Mouse (Mus musculus): ENCODE data around the gene Vmn1r188. TPM values are rescaled to one million over a fixed set of nuclear protein-coding genes. Genes with fewer than 3 reads are reported as not detected.
"Not testable (repeated sequence)": the region's sequence is repeated elsewhere in the genome, so short reads cannot be mapped to it uniquely, and the experiment has no call there.

Vmn1r188 gene
- polyA plus RNA-seq, 2 experiments: not detected

DNA sequence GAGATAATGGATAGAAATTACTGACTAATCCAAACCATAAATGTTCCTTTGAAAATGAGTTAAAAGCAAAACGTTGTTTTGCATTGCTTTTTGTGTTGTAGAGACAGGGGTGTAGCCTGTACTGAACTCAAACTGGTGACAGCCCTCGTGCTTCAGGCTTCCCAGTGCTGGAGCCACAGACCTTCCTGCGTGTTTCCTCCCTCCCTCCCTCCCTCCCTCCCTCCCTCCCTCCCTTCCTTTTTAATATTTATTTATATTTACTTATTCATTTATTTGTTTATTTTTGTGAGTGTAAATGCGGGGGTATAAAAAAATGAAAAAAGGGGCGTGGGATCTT, 32.7 kb upstream of the Vmn1r188 start:
- TF ChIP-seq POLR2A (IDR thresholded peaks at IDR 0.05; ENCODE audit: borderline replicate concordance, extremely low read depth, insufficient read depth, insufficient read length): no peak
- no peaks in the 10 kb centered on the region for H3K36me3 ChIP-seq (ENCODE audit: control insufficient read depth, insufficient read depth, low read length)
- H3K9ac ChIP-seq (ENCODE audit: low read depth, low read length, severe bottlenecking): peak overlapping the region; percentile 50
- ATAC-seq (ENCODE audit: low FRiP score, low read depth) (no peak), DNase-seq (ENCODE audit: low spot score) (no peak)
- H3K27ac ChIP-seq (replicated peaks; ENCODE audit: low read depth, low read length): no peak overlapping the region
- no peaks in the 10 kb centered on the region for H3K27me3 ChIP-seq (ENCODE audit: control insufficient read depth, insufficient read depth, low read length)
- no peaks in the 10 kb centered on the region for H3K9me3 ChIP-seq (ENCODE audit: control insufficient read depth, low read length)
- WGBS: 13% methylated on average over 5 of the region's 5 CpGs
- H3K4me3 ChIP-seq (replicated peaks; ENCODE audit: low read length): peak overlapping the region; percentile 46
- 0 out of 2 replicates have a peak, but pooled peaks cover 3% of the 10 kb centered on the region for H3K4me1 ChIP-seq (ENCODE audit: control insufficient read depth, insufficient read depth, low read length)
- peak overlapping the region; percentile 59 for H3K4me2 ChIP-seq (replicated peaks; ENCODE audit: low read depth, low read length, severe bottlenecking)

- no peak for DNase-seq (ENCODE audit: low spot score)
- no peak for ATAC-seq (ENCODE audit: low FRiP score, low read depth)
- H3K4me2 ChIP-seq (replicated peaks; ENCODE audit: low read depth, low read length, severe bottlenecking): no peak overlapping the region
- H3K27me3 ChIP-seq (ENCODE audit: control insufficient read depth, insufficient read depth, low read length): no peaks in the 10 kb centered on the region
- no peaks in the 10 kb centered on the region for H3K36me3 ChIP-seq (ENCODE audit: control insufficient read depth, insufficient read depth, low read length)
- H3K4me3 ChIP-seq (replicated peaks; ENCODE audit: low read length): no peak overlapping the region
- 0 out of 2 replicates have a peak, but pooled peaks cover 3% of the 10 kb centered on the region for H3K4me1 ChIP-seq (ENCODE audit: control insufficient read depth, insufficient read depth, low read length)
- WGBS: 100% methylated on average over 1 of the region's 1 CpGs
- H3K27ac ChIP-seq (replicated peaks; ENCODE audit: low read depth, low read length): no peak overlapping the region
- no peak overlapping the region for H3K9ac ChIP-seq (ENCODE audit: low read depth, low read length, severe bottlenecking)
- H3K9me3 ChIP-seq (ENCODE audit: control insufficient read depth, low read length): no peaks in the 10 kb centered on the region
- TF ChIP-seq POLR2A (IDR thresholded peaks at IDR 0.05; ENCODE audit: borderline replicate concordance, extremely low read depth, insufficient read depth, insufficient read length): no peak
These were observed 30.5 kb upstream of the Vmn1r188 start for GRCm38 (mm10) chr13:22053754-22054153.

DNA sequence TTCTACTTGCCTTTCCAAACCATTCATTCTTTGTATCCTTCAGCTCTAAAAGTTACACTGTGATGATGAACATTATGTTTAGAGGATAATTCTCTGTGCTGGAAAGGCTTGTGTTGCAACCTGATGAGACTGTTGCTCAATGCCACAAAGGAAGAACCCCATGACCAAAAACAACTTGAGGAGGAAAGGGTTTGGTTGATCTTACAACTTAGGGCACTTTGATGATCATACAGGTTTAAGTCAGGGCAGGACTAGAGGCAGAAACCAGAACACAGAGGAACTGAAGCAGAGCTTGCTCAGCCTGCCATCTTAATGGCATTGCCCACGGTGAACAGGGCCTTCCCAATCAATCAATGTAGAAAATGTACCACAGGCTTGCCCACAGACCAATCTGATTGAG, 22.8 kb upstream of the Vmn1r188 start:
- DNase-seq (ENCODE audit: low spot score) (no peak), ATAC-seq (ENCODE audit: low FRiP score, low read depth) (no peak)
- no peak overlapping the region for H3K4me3 ChIP-seq (replicated peaks; ENCODE audit: low read length)
- no peak overlapping the region for H3K27ac ChIP-seq (replicated peaks; ENCODE audit: low read depth, low read length)
- H3K4me1 ChIP-seq (ENCODE audit: control insufficient read depth, insufficient read depth, low read length): no peaks in the 10 kb centered on the region
- no peak overlapping the region for H3K9ac ChIP-seq (ENCODE audit: low read depth, low read length, severe bottlenecking)
- H3K9me3 ChIP-seq (ENCODE audit: control insufficient read depth, low read length): 0 out of 2 replicates have a peak, but pooled peaks cover 2% of the 10 kb centered on the region
- no peak overlapping the region for H3K4me2 ChIP-seq (replicated peaks; ENCODE audit: low read depth, low read length, severe bottlenecking)
- 84% methylated on average over 1 of the region's 1 CpGs for WGBS
- no peaks in the 10 kb centered on the region for H3K36me3 ChIP-seq (ENCODE audit: control insufficient read depth, insufficient read depth, low read length)
- H3K27me3 ChIP-seq (ENCODE audit: control insufficient read depth, insufficient read depth, low read length): no peaks in the 10 kb centered on the region
- TF ChIP-seq POLR2A (IDR thresholded peaks at IDR 0.05; ENCODE audit: borderline replicate concordance, extremely low read depth, insufficient read depth, insufficient read length): no peak

DNA sequence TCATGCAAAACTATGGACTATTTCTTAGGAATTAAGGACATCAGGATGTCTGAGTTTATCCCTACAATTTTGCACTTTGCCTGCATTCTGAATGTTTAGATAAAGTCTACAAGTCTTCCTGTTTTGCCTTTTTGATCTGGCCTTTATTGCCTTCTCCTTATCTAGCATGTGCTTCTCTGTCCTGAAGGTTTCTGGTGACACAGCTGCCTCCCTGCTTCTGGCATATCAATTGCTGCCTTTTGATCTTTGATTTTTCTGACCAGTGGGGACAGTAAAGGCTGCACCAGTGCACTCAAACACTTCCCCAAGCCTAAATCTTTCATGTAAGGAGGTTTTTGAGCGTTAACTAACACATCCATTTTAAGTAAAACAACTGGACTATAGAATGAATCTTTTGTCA, 20.8 kb upstream of the Vmn1r188 start:
- no peak overlapping the region for H3K27ac ChIP-seq (replicated peaks; ENCODE audit: low read depth, low read length)
- no peak overlapping the region for H3K4me3 ChIP-seq (replicated peaks; ENCODE audit: low read length)
- DNase-seq (ENCODE audit: low spot score) (no peak), ATAC-seq (ENCODE audit: low FRiP score, low read depth) (no peak)
- 0 out of 2 replicates have a peak, but pooled peaks cover 3% of the 10 kb centered on the region for H3K9me3 ChIP-seq (ENCODE audit: control insufficient read depth, low read length)
- no peak for TF ChIP-seq POLR2A (IDR thresholded peaks at IDR 0.05; ENCODE audit: borderline replicate concordance, extremely low read depth, insufficient read depth, insufficient read length)
- no peaks in the 10 kb centered on the region for H3K27me3 ChIP-seq (ENCODE audit: control insufficient read depth, insufficient read depth, low read length)
- WGBS: 57% methylated on average over 1 of the region's 1 CpGs
- H3K4me2 ChIP-seq (replicated peaks; ENCODE audit: low read depth, low read length, severe bottlenecking): no peak overlapping the region
- no peaks in the 10 kb centered on the region for H3K36me3 ChIP-seq (ENCODE audit: control insufficient read depth, insufficient read depth, low read length)
- H3K9ac ChIP-seq (ENCODE audit: low read depth, low read length, severe bottlenecking): no peak overlapping the region
- H3K4me1 ChIP-seq (ENCODE audit: control insufficient read depth, insufficient read depth, low read length): no peaks in the 10 kb centered on the region

GRCm38 (mm10) chr13:22105724-22106123, 21.5 kb downstream of the Vmn1r188 start, which contains the start of gene Vmn1r189:
TSS of gene Vmn1r189 (minus strand) at chr13:22105824.
- H3K9me3 ChIP-seq (ENCODE audit: control insufficient read depth, low read length); DNase-seq (ENCODE audit: low spot score); H3K4me2 ChIP-seq (replicated peaks; ENCODE audit: low read depth, low read length, severe bottlenecking); H3K9ac ChIP-seq (ENCODE audit: low read depth, low read length, severe bottlenecking); H3K4me1 ChIP-seq (ENCODE audit: control insufficient read depth, insufficient read depth, low read length); ATAC-seq (ENCODE audit: low FRiP score, low read depth); H3K27me3 ChIP-seq (ENCODE audit: control insufficient read depth, insufficient read depth, low read length); H3K27ac ChIP-seq (replicated peaks; ENCODE audit: low read depth, low read length); H3K36me3 ChIP-seq (ENCODE audit: control insufficient read depth, insufficient read depth, low read length); H3K4me3 ChIP-seq (replicated peaks; ENCODE audit: low read length): not testable (repeated sequence)
- WGBS: 86% methylated on average over 1 of the region's 2 CpGs

GRCm38 (mm10) chr13:22136495-22137293, 52.5 kb downstream of the Vmn1r188 start:
- not testable (repeated sequence) for DNase-seq (ENCODE audit: low spot score); H3K27me3 ChIP-seq (ENCODE audit: control insufficient read depth, insufficient read depth, low read length); H3K4me3 ChIP-seq (replicated peaks; ENCODE audit: low read length); H3K36me3 ChIP-seq (ENCODE audit: control insufficient read depth, insufficient read depth, low read length); H3K4me1 ChIP-seq (ENCODE audit: control insufficient read depth, insufficient read depth, low read length); H3K4me2 ChIP-seq (replicated peaks; ENCODE audit: low read depth, low read length, severe bottlenecking); H3K27ac ChIP-seq (replicated peaks; ENCODE audit: low read depth, low read length); H3K9me3 ChIP-seq (ENCODE audit: control insufficient read depth, low read length); H3K9ac ChIP-seq (ENCODE audit: low read depth, low read length, severe bottlenecking); ATAC-seq (ENCODE audit: low FRiP score, low read depth)
- 71% methylated on average over 5 of the region's 5 CpGs for WGBS

Small RNA genes lying within 50 kb of the gene (microRNA-seq; reads per million reads assigned to microRNA genes)
- gene Gm26300 (not detected), gene Gm44390 (not detected), gene Gm44486 (not detected)

Other genes with a start within 250 kb of the Vmn1r188 start
- 7.5 and 8.3 TPM in 2 replicates for gene Zfp184, start 139.3 kb upstream of the Vmn1r188 start, polyA plus RNA-seq (2012; rRNA removed)
- gene Zfp184, start 139.3 kb upstream of the Vmn1r188 start, polyA plus RNA-seq (2014; fragmentation: Nextera tagmentation; extraction: Ambion mirVana): 12.7 and 17.2 TPM in 2 replicates
- 0.09 and 0.17 TPM in 2 replicates for gene Pom121l2, start 103.2 kb upstream of the Vmn1r188 start, polyA plus RNA-seq (2012; rRNA removed)
- 0.11 and 0.18 TPM in 2 replicates for gene Pom121l2, start 103.2 kb upstream of the Vmn1r188 start, polyA plus RNA-seq (2014; fragmentation: Nextera tagmentation; extraction: Ambion mirVana)
- gene Prss16, start 74.7 kb upstream of the Vmn1r188 start, polyA plus RNA-seq (2012; rRNA removed): 1.1 and 1.6 TPM in 2 replicates
- gene Prss16, start 74.7 kb upstream of the Vmn1r188 start, polyA plus RNA-seq (2014; fragmentation: Nextera tagmentation; extraction: Ambion mirVana): 0.51 and 0.57 TPM in 2 replicates
- 5.5 and 14.9 TPM in 2 replicates for gene Hist1h2ah, start 48.9 kb upstream of the Vmn1r188 start, polyA plus RNA-seq (2012; rRNA removed)
- gene Hist1h2ah, start 48.9 kb upstream of the Vmn1r188 start, polyA plus RNA-seq (2014; fragmentation: Nextera tagmentation; extraction: Ambion mirVana): 6.5 and 22.1 TPM in 2 replicates
- 24.6 and 30.5 TPM in 2 replicates for gene Hist1h2bk, start 48.6 kb upstream of the Vmn1r188 start, polyA plus RNA-seq (2012; rRNA removed)
- 6.9 and 7.1 TPM in 2 replicates for gene Hist1h2bk, start 48.6 kb upstream of the Vmn1r188 start, polyA plus RNA-seq (2014; fragmentation: Nextera tagmentation; extraction: Ambion mirVana)
- 31.0 and 39.5 TPM in 2 replicates for gene Hist1h4i, start 43.1 kb upstream of the Vmn1r188 start, polyA plus RNA-seq (2012; rRNA removed)
- 14.0 and 14.7 TPM in 2 replicates for gene Hist1h4i, start 43.1 kb upstream of the Vmn1r188 start, polyA plus RNA-seq (2014; fragmentation: Nextera tagmentation; extraction: Ambion mirVana)
- gene Hist1h2ag, start 41.5 kb upstream of the Vmn1r188 start, polyA plus RNA-seq (2012; rRNA removed): 54.6 and 89.6 TPM in 2 replicates
- 56.7 and 74.1 TPM in 2 replicates for gene Hist1h2ag, start 41.5 kb upstream of the Vmn1r188 start, polyA plus RNA-seq (2014; fragmentation: Nextera tagmentation; extraction: Ambion mirVana)
- gene Hist1h2bj, start 41.2 kb upstream of the Vmn1r188 start, polyA plus RNA-seq (2012; rRNA removed): 20.7 and 26.3 TPM in 2 replicates
- 10.3 and 11.1 TPM in 2 replicates for gene Hist1h2bj, start 41.2 kb upstream of the Vmn1r188 start, polyA plus RNA-seq (2014; fragmentation: Nextera tagmentation; extraction: Ambion mirVana)
- gene Vmn1r189, start 21.4 kb downstream of the Vmn1r188 start, polyA plus RNA-seq (2012; rRNA removed): not detected in 2 replicates
- gene Vmn1r189, start 21.4 kb downstream of the Vmn1r188 start, polyA plus RNA-seq (2014; fragmentation: Nextera tagmentation; extraction: Ambion mirVana): not detected in 2 replicates
- gene Vmn1r191, start 99.5 kb downstream of the Vmn1r188 start, polyA plus RNA-seq (2012; rRNA removed): not detected in 2 replicates
- gene Vmn1r191, start 99.5 kb downstream of the Vmn1r188 start, polyA plus RNA-seq (2014; fragmentation: Nextera tagmentation; extraction: Ambion mirVana): not detected in 2 replicates
- not detected in 2 replicates for gene Vmn1r192, start 106.7 kb downstream of the Vmn1r188 start, polyA plus RNA-seq (2012; rRNA removed)
- not detected in 2 replicates for gene Vmn1r192, start 106.7 kb downstream of the Vmn1r188 start, polyA plus RNA-seq (2014; fragmentation: Nextera tagmentation; extraction: Ambion mirVana)
- not detected in 2 replicates for gene Vmn1r193, start 138.7 kb downstream of the Vmn1r188 start, polyA plus RNA-seq (2012; rRNA removed)
- not detected in 2 replicates for gene Vmn1r193, start 138.7 kb downstream of the Vmn1r188 start, polyA plus RNA-seq (2014; fragmentation: Nextera tagmentation; extraction: Ambion mirVana)
- not detected in 2 replicates for gene Vmn1r194, start 159.8 kb downstream of the Vmn1r188 start, polyA plus RNA-seq (2012; rRNA removed)
- gene Vmn1r194, start 159.8 kb downstream of the Vmn1r188 start, polyA plus RNA-seq (2014; fragmentation: Nextera tagmentation; extraction: Ambion mirVana): not detected in 2 replicates
- gene Vmn1r195, start 186.1 kb downstream of the Vmn1r188 start, polyA plus RNA-seq (2012; rRNA removed): not detected in 2 replicates
- not detected in 2 replicates for gene Vmn1r195, start 186.1 kb downstream of the Vmn1r188 start, polyA plus RNA-seq (2014; fragmentation: Nextera tagmentation; extraction: Ambion mirVana)
- gene Vmn1r196, start 205.5 kb downstream of the Vmn1r188 start, polyA plus RNA-seq (2012; rRNA removed): not detected in 2 replicates
- not detected in 2 replicates for gene Vmn1r196, start 205.5 kb downstream of the Vmn1r188 start, polyA plus RNA-seq (2014; fragmentation: Nextera tagmentation; extraction: Ambion mirVana)
- not detected in 2 replicates for gene Vmn1r197, start 240.1 kb downstream of the Vmn1r188 start, polyA plus RNA-seq (2012; rRNA removed)
- gene Vmn1r197, start 240.1 kb downstream of the Vmn1r188 start, polyA plus RNA-seq (2014; fragmentation: Nextera tagmentation; extraction: Ambion mirVana): not detected in 2 replicates